ENCODE assay signal across 16 mouse cellular contexts in genomic region chr15:7206110-7206509, GRCm38 (mm10).
DNase-seq lines count a peak whose midpoint lies in the region; ATAC-seq and TF ChIP-seq lines count a peak whose summit lies in the region.
"Had no signal": no experiment of that assay in that cellular context is flagged by ENCODE, and none has a peak within 500 bp of the region (broad histone marks: within the 10 kb centered on the region; RNA-seq: fewer than 3 reads in every experiment).

No protein-coding gene starts in this region.

- H3K4me2 ChIP-seq in embryonic facial prominence, embryonic 15.5 days (replicated peaks), result no peak overlapping the region
- no peak overlapping the region for H3K4me2 ChIP-seq in limb, embryonic 13.5 days (replicated peaks)
- no peak overlapping the region for H3K4me2 ChIP-seq in midbrain, embryonic 15.5 days
- H3K4me2 ChIP-seq: hindbrain, embryonic 13.5 days; kidney, embryonic 15.5 days; neural tube, embryonic 12.5 days; stomach, embryonic 15.5 days had no signal

- H3K4me3 ChIP-seq in heart, adult 2 months, result no peak overlapping the region
- H3K4me3 ChIP-seq in embryonic facial prominence, embryonic 10.5 days, result no peak overlapping the region
- no peak overlapping the region for H3K4me3 ChIP-seq in embryonic facial prominence, embryonic 15.5 days (replicated peaks)
- H3K4me3 ChIP-seq in limb, embryonic 13.5 days, result no peak overlapping the region
- no peak overlapping the region for H3K4me3 ChIP-seq in midbrain, embryonic 15.5 days
- H3K4me3 ChIP-seq: hindbrain, embryonic 13.5 days; kidney, embryonic 15.5 days; neural tube, embryonic 12.5 days; stomach, embryonic 15.5 days had no signal

- TF ChIP-seq EP300 in heart, adult 2 months (IDR thresholded peaks at IDR 0.05; ENCODE audit: insufficient read depth, low read depth, low read length), result no peak

- DNase-seq in heart, adult 2 months, result no peak
- no peak for DNase-seq in heart, postnatal 25 days (ENCODE audit: low spot score)
- peak; percentile 57 for DNase-seq in embryonic facial prominence, embryonic 10.5 days (ENCODE audit: low spot score)
- DNase-seq in urinary bladder, adult 18-20 months (ENCODE audit: low spot score in 2 of 2), result no peak
- DNase-seq: adrenal gland, postnatal 14 days; cerebellum, adult 2 months; liver; liver, postnatal 0 days had no signal

- H3K36me3 ChIP-seq in heart, adult 2 months (ENCODE audit: control insufficient read depth, insufficient read depth, low read length), result peaks cover 3% of the 10 kb centered on the region
- H3K36me3 ChIP-seq in embryonic facial prominence, embryonic 10.5 days (replicated peaks), result 0 out of 2 replicates have a peak, but pooled peaks cover 4% of the 10 kb centered on the region
- H3K36me3 ChIP-seq in embryonic facial prominence, embryonic 15.5 days, result no peaks in the 10 kb centered on the region
- peaks cover 5% of the 10 kb centered on the region; the same call in 1 of the 2 replicates for H3K36me3 ChIP-seq in limb, embryonic 13.5 days
- no peaks in the 10 kb centered on the region for H3K36me3 ChIP-seq in midbrain, embryonic 15.5 days (replicated peaks)
- H3K36me3 ChIP-seq: hindbrain, embryonic 13.5 days; kidney, embryonic 15.5 days; neural tube, embryonic 12.5 days; stomach, embryonic 15.5 days had no signal

- no peaks in the 10 kb centered on the region for H3K79me2 ChIP-seq in heart, adult 2 months (replicated peaks; ENCODE audit: control insufficient read depth, insufficient read depth, low read length)

- intact Hi-C loops in heart, adult 2 months (cut with DNase I), result no loop called here
- intact Hi-C loops in heart, postnatal 25 days (cut with DNase I), result no loop called here

- no peak for TF ChIP-seq CTCF in heart, adult 2 months (IDR thresholded peaks at IDR 0.05)

- peak overlapping the region; percentile 64 for H3K27ac ChIP-seq in heart, adult 2 months
- H3K27ac ChIP-seq in embryonic facial prominence, embryonic 10.5 days (replicated peaks), result peak overlapping the region; percentile 76
- no peak overlapping the region; the same call in 1 of the 2 replicates for H3K27ac ChIP-seq in embryonic facial prominence, embryonic 15.5 days (replicated peaks)
- no peak overlapping the region for H3K27ac ChIP-seq in limb, embryonic 13.5 days
- H3K27ac ChIP-seq in midbrain, embryonic 15.5 days, result no peak overlapping the region
- H3K27ac ChIP-seq: hindbrain, embryonic 13.5 days; kidney, embryonic 15.5 days; neural tube, embryonic 12.5 days; stomach, embryonic 15.5 days had no signal

- peaks cover 26% of the 10 kb centered on the region for H3K4me1 ChIP-seq in heart, adult 2 months (ENCODE audit: control insufficient read depth, insufficient read depth, low read length)
- H3K4me1 ChIP-seq in embryonic facial prominence, embryonic 10.5 days, result peaks cover 61% of the 10 kb centered on the region
- peaks cover 49% of the 10 kb centered on the region for H3K4me1 ChIP-seq in embryonic facial prominence, embryonic 15.5 days
- peaks cover 55% of the 10 kb centered on the region for H3K4me1 ChIP-seq in limb, embryonic 13.5 days
- H3K4me1 ChIP-seq in midbrain, embryonic 15.5 days, result peaks cover 10% of the 10 kb centered on the region; the same call in 1 of the 2 replicates

- no peak overlapping the region for H3K9ac ChIP-seq in heart, adult 2 months (ENCODE audit: low read depth, low read length)
- H3K9ac ChIP-seq in embryonic facial prominence, embryonic 15.5 days, result no peak overlapping the region
- H3K9ac ChIP-seq in limb, embryonic 13.5 days, result no peak overlapping the region
- H3K9ac ChIP-seq in midbrain, embryonic 15.5 days, result no peak overlapping the region
- H3K9ac ChIP-seq: hindbrain, embryonic 13.5 days; kidney, embryonic 15.5 days; liver, postnatal 0 days; neural tube, embryonic 12.5 days; stomach, embryonic 15.5 days had no signal

- peak; percentile 61 for ATAC-seq in embryonic facial prominence, embryonic 15.5 days (ENCODE audit: insufficient number of reproducible peaks, low FRiP score, low TSS enrichment, low read depth)
- ATAC-seq in limb, embryonic 13.5 days (ENCODE audit: low FRiP score, low read depth), result peak; percentile 49
- ATAC-seq in midbrain, embryonic 15.5 days (replicated peaks), result no peak
- ATAC-seq: intestine, embryonic 16.5 days; liver, postnatal 0 days had no signal

- 33% methylated on average over 5 of the region's 5 CpGs for WGBS in heart, adult 2 months
- 19% methylated on average over 5 of the region's 5 CpGs for WGBS in embryonic facial prominence, embryonic 10.5 days
- WGBS in embryonic facial prominence, embryonic 15.5 days, result 16% methylated on average over 5 of the region's 5 CpGs
- 16% methylated on average over 5 of the region's 5 CpGs for WGBS in limb, embryonic 13.5 days
- WGBS in midbrain, embryonic 15.5 days, result 48% methylated on average over 5 of the region's 5 CpGs

- no peaks in the 10 kb centered on the region for H3K27me3 ChIP-seq in heart, adult 2 months (ENCODE audit: control insufficient read depth, insufficient read depth, low read length)
- H3K27me3 ChIP-seq in embryonic facial prominence, embryonic 10.5 days (replicated peaks; ENCODE audit: low read depth, poor library complexity, severe bottlenecking), result peaks cover 4% of the 10 kb centered on the region; the same call in 1 of the 2 replicates
- no peaks in the 10 kb centered on the region for H3K27me3 ChIP-seq in embryonic facial prominence, embryonic 15.5 days
- H3K27me3 ChIP-seq in limb, embryonic 13.5 days, result no peaks in the 10 kb centered on the region
- H3K27me3 ChIP-seq in midbrain, embryonic 15.5 days (replicated peaks), result no peaks in the 10 kb centered on the region
- H3K27me3 ChIP-seq: hindbrain, embryonic 13.5 days; kidney, embryonic 15.5 days; neural tube, embryonic 12.5 days; stomach, embryonic 15.5 days had no signal

- H3K9me3 ChIP-seq in embryonic facial prominence, embryonic 10.5 days, result no peaks in the 10 kb centered on the region
- H3K9me3 ChIP-seq in embryonic facial prominence, embryonic 15.5 days (replicated peaks), result no peaks in the 10 kb centered on the region
- H3K9me3 ChIP-seq in limb, embryonic 13.5 days, result no peaks in the 10 kb centered on the region
- H3K9me3 ChIP-seq in midbrain, embryonic 15.5 days, result no peaks in the 10 kb centered on the region
- H3K9me3 ChIP-seq: hindbrain, embryonic 13.5 days; kidney, embryonic 15.5 days; neural tube, embryonic 12.5 days; stomach, embryonic 15.5 days had no signal

- no peak; the same call in 1 of the 2 replicates for TF ChIP-seq POLR2A in heart, adult 2 months (IDR thresholded peaks at IDR 0.05; ENCODE audit: insufficient read depth, low read depth, low read length)

Comparison
In these comparisons a context has a peak if more than half of its experiments do, and no peak if none do; other contexts are left out.
1. H3K27ac ChIP-seq: peak in heart, adult 2 months (single experiment) and embryonic facial prominence, embryonic 10.5 days (single experiment); none in embryonic facial prominence, embryonic 15.5 days (single experiment), limb, embryonic 13.5 days (single experiment) and midbrain, embryonic 15.5 days (single experiment).